Mouse (Mus musculus) spleen, adult 2 months (tissue): ENCODE results near the gene Pbx2. TPM values are rescaled to one million over a fixed set of nuclear protein-coding genes. Genes with fewer than 3 reads are reported as not detected.

ENCODE experiments used
- DNase-seq, 2 experiments: peaks; one replicate each; pipeline versions ENCODE4 v3.0.0 to v3.0.0-alpha.2; 2012 to 2021; ENCODE audit warnings: low spot score in 2 of 2, low read depth in 1 of 2
- H3K27ac ChIP-seq: fragments of 200-500 bp; 2 replicates; pipeline ENCODE4 v1.5.1; 2012; ENCODE audit warnings: low read length, inconsistent platforms; ENCODE audit not compliant: insufficient read depth
- H3K27me3 ChIP-seq: fragments of 200-500 bp; 2 replicates; pipeline ENCODE4 v1.6.1; 2012; ENCODE audit warnings: mild to moderate bottlenecking, moderate library complexity, low read length, inconsistent platforms; ENCODE audit not compliant: control insufficient read depth, insufficient read depth
- H3K36me3 ChIP-seq: fragments of 200-500 bp; 2 replicates; pipeline ENCODE4 v1.6.1; 2012; ENCODE audit warnings: mild to moderate bottlenecking, low read length, inconsistent platforms; ENCODE audit not compliant: control insufficient read depth, insufficient read depth
- H3K4me1 ChIP-seq: fragments of 200-500 bp; 2 replicates; pipeline ENCODE4 v1.6.1; 2011; ENCODE audit warnings: inconsistent platforms; ENCODE audit not compliant: control insufficient read depth, insufficient read depth, insufficient read length
- H3K4me3 ChIP-seq: fragments of 200-500 bp; 2 replicates; pipeline ENCODE4 v1.5.1; 2011; ENCODE audit warnings: mild to moderate bottlenecking, inconsistent platforms; ENCODE audit not compliant: insufficient read depth, insufficient read length; ENCODE audit errors: extremely low read depth
- CTCF ChIP-seq: fragments of 200-500 bp; IDR thresholded peaks from 2 replicates; pipeline ENCODE4 v1.5.1; 2011; ENCODE audit warnings: mild to moderate bottlenecking, inconsistent platforms; ENCODE audit not compliant: insufficient read depth, insufficient read length, insufficient replicate concordance; ENCODE audit errors: extremely low read depth
- POLR2A ChIP-seq: fragments of 200-500 bp; IDR thresholded peaks from 2 replicates; pipeline ENCODE4 v1.6.1; 2011; ENCODE audit warnings: low read depth, low read length, inconsistent platforms
- WGBS: fragments of 180-500 bp; shearing (Covaris S2); methylation state at CpG from one replicate; pipeline ENCODE4 v1.1.7; 2018; 5-methylcytosine and 5-hydroxymethylcytosine counted together
- polyA plus RNA-seq: library from polyadenylated mRNA; depleted of rRNA; stranded (reverse); fragments of >200 nt; gene quantifications from 2 replicates; pipeline ENCODE4 v1.2.3, GENCODE M21; 2012

Pbx2 gene
- polyA plus RNA-seq, 1 experiment, result 60.4 TPM

GRCm38 (mm10) chr17:34556406-34556805 is 34.7 kb upstream of the Pbx2 start:
- no peak for DNase-seq
- WGBS, result 73% methylated on average over 8 of the region's 8 CpGs
- H3K36me3 ChIP-seq, result no peaks in the 10 kb centered on the region
- no peaks in the 10 kb centered on the region for H3K27me3 ChIP-seq
- no peak overlapping the region for H3K4me3 ChIP-seq
- H3K27ac ChIP-seq, result no peak overlapping the region
- peaks cover under 1% of the 10 kb centered on the region; the same call in 1 of the 2 replicates for H3K4me1 ChIP-seq
- no peak for TF ChIP-seq POLR2A
- no peak for TF ChIP-seq CTCF

DNA sequence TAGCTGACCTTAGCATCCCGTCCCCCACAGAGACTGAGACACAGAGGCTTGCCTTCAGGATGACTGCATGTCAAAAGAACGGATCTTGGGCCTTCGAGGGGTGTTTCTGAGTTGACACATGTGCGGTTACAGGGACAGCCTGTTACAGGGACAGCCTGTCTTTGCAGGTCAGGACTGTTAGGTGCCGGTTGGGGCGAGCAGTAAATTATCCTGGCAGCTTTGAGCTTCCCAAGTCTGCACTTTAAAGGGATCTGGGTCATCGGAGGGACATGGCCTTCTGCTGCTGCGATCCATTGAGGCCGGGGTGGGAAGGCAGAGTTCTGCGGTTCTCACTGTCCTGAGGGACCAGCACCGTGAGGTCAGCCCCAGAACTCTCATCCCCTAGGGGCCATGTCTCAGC is 33.7 kb upstream of the Pbx2 start:
- WGBS, result 87% methylated on average over 11 of the region's 11 CpGs
- DNase-seq, result no peak
- no peak overlapping the region for H3K27ac ChIP-seq

GRCm38 (mm10) chr17:34559116-34559515 is 31.9 kb upstream of the Pbx2 start:
- H3K27me3 ChIP-seq, result no peaks in the 10 kb centered on the region
- TF ChIP-seq CTCF, result no peak
- no peak for TF ChIP-seq POLR2A
- H3K36me3 ChIP-seq, result no peaks in the 10 kb centered on the region
- peaks cover 2% of the 10 kb centered on the region; the same call in 1 of the 2 replicates for H3K4me1 ChIP-seq
- H3K4me3 ChIP-seq, result no peak overlapping the region
- no peak for DNase-seq
- whole genome bisulfite sequencing, result 86% methylated on average over 7 of the region's 7 CpGs
- no peak overlapping the region for H3K27ac ChIP-seq

More for the DNA sequence above, 33.7 kb upstream of the Pbx2 start:
- Histone ChIP-seq H3K27me3 (no peaks in the 10 kb centered on the region), H3K36me3 (no peaks in the 10 kb centered on the region), H3K4me3 (no peak overlapping the region), H3K4me1 (peaks cover 2% of the 10 kb centered on the region; the same call in 1 of the 2 replicates)
- TF ChIP-seq POLR2A (no peak), CTCF (no peak)

DNA sequence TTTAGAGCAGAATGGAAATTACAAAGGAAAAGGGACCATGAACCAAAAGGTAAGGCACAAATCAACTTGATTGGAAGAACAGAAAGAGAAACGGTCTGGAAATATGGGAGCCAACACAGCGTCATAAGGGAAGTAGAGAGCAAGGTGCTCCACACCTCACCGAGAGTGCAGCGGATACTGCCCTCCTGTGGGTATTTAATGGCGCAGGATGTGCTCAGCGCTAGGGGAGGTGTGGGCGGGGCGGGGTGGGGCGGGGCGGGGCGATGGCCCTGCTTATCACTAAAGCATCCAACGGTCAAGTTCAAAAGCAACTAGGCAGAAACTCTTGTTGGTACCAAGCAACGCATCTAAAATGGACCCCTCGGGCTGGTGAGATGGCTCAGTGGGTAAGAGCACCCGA is 31.2 kb upstream of the Pbx2 start:
- Histone ChIP-seq H3K4me3 (no peak overlapping the region), H3K4me1 (peaks cover 2% of the 10 kb centered on the region; the same call in 1 of the 2 replicates), H3K27ac (no peak overlapping the region), H3K36me3 (no peaks in the 10 kb centered on the region), H3K27me3 (no peaks in the 10 kb centered on the region)
- peak; percentile 24 to 26 for DNase-seq
- TF ChIP-seq POLR2A (no peak), CTCF (no peak)
- 53% methylated on average over 15 of the region's 15 CpGs for WGBS

GRCm38 (mm10) chr17:34560438-34560837 is 30.6 kb upstream of the Pbx2 start:
- 88% methylated on average over 6 of the region's 6 CpGs for WGBS
- Histone ChIP-seq H3K4me1 (peaks cover 2% of the 10 kb centered on the region; the same call in 1 of the 2 replicates), H3K36me3 (no peaks in the 10 kb centered on the region), H3K27me3 (no peaks in the 10 kb centered on the region), H3K27ac (no peak overlapping the region), H3K4me3 (no peak overlapping the region)
- DNase-seq, result no peak
- TF ChIP-seq POLR2A, result no peak

DNA sequence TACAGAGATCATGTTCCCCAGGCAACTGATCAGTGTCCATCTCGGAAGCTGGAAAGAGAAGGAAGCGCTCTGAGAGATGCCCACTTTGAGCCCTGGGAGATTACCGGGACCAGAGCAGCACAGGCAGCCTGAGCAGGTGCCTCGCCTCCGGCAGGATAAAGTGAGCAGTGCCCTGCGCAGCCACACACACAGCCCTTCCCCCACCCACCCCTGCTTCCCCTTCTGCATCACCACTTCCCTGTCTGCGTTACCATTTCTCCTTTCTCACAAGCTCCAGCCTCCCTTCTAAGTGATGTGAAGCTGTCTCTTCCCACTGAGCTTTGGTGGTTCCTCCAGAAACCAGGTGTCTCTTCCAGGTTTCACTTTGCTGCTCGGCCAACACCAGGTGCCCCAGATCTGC is 29.9 kb upstream of the Pbx2 start:
- Histone ChIP-seq H3K27me3 (no peaks in the 10 kb centered on the region), H3K4me3 (peak overlapping the region; percentile 52)

DNA sequence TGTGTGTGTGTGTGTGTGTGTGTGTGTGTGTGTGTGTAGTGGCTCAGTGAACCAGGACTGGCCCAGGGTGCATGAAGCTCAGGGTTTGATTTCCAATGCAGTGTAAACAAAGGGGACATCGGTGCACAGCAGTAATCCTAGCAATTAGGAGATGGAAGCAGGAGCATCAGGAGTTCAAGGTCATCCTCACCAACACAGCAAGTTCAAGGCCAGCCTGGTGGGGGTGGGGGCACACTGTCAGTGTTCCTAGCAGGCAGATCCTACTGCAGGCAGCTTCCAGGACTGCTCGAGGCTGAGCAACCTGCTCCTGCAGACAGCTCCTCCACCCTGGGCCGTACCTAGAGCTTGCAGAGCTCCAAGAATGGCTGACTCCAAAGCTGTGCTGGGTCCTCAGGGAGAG is 28.5 kb upstream of the Pbx2 start:
- H3K36me3 ChIP-seq, result no peaks in the 10 kb centered on the region
- H3K4me1 ChIP-seq, result peaks cover 2% of the 10 kb centered on the region; the same call in 1 of the 2 replicates
- H3K27me3 ChIP-seq, result no peaks in the 10 kb centered on the region
- no peak overlapping the region for H3K27ac ChIP-seq
- TF ChIP-seq POLR2A, result no peak
- no peak for TF ChIP-seq CTCF
- 87% methylated on average over 3 of the region's 3 CpGs for WGBS
- H3K4me3 ChIP-seq, result no peak overlapping the region
- no peak for DNase-seq

More for the DNA sequence above, 29.9 kb upstream of the Pbx2 start:
- H3K4me1 ChIP-seq, result peaks cover 2% of the 10 kb centered on the region; the same call in 1 of the 2 replicates
- H3K27ac ChIP-seq, result peak overlapping the region; percentile 66
- no peaks in the 10 kb centered on the region for H3K36me3 ChIP-seq
- WGBS, result 7% methylated on average over 8 of the region's 8 CpGs
- no peak for TF ChIP-seq CTCF
- no peak for TF ChIP-seq POLR2A
- DNase-seq, result peak; percentile 48 to 50
